Mouse (Mus musculus): ENCODE results near the gene Jam3.

DNA sequence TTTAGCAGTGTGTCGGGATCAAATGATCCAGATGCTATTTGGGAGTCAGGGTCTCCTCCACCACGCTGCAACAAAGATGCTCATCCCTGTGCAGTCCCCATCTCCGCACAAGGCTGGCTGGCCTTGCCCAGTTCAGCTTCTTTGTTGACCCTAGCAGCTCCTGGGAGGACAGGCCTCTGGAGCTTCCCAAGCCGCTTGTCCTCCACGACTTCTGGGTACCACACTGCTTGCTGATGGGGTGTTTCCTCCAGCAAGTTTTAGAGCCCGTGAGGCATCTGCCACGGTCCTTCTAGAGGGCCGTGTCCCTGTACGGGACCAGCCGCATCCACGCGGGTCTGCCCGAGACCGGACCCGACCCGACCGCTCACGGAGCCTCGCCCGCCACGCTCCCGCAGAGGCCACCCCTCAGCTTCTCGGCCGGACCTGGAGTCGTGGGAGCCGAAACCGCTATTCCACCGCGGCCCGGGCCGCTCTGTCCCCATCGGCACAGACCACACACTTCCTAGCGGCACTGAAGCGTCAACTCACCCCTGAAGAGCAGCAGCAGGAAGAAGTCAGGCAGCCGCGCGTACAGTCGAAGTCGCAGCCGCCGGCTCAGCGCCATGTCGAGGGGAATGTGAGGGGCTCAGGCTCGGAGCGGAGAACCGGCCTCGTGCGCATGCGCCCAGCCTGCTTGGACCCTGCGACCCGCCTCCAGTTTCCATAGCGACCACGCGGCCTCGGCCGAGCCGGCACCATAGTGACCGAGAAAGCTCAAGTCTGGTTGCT lies at the start of gene Jam3:
- TF ChIP-seq POLR2A (IDR thresholded peaks at IDR 0.05; ENCODE audit: insufficient read depth, low read depth, low read length) (peak; percentile 76), CTCF (IDR thresholded peaks at IDR 0.05; ENCODE audit: insufficient read depth, low read depth, low read length) (peak; percentile 27; the same call in 1 of the 2 replicates)
